Mouse (Mus musculus): ENCODE data around the gene Uvrag. TPM values are rescaled to one million over a fixed set of nuclear protein-coding genes. Genes with fewer than 3 reads are reported as not detected.

Uvrag gene
- polyA plus RNA-seq, 1 experiment from 2014 or later: 25.8 TPM

- Histone ChIP-seq H3K36me3 (ENCODE audit: control insufficient read depth, insufficient read depth, low read length) (no peaks in the 10 kb centered on the region), H3K4me2 (ENCODE audit: low read length) (no peak overlapping the region), H3K9ac (ENCODE audit: low read length) (no peak overlapping the region), H3K27ac (ENCODE audit: low read depth) (no peak overlapping the region), H3K9me3 (ENCODE audit: control insufficient read depth, low read length) (no peaks in the 10 kb centered on the region), H3K4me1 (replicated peaks; ENCODE audit: control insufficient read depth, insufficient read depth, low read length) (no peaks in the 10 kb centered on the region), H3K4me3 (ENCODE audit: low read depth, low read length) (no peak overlapping the region), H3K27me3 (replicated peaks; ENCODE audit: control insufficient read depth, insufficient read depth, low read length) (no peaks in the 10 kb centered on the region)
- no peak for ATAC-seq (replicated peaks; ENCODE audit: low FRiP score, low TSS enrichment, low read depth)
- 80% methylated on average over 7 of the region's 7 CpGs for WGBS
- DNase-seq (ENCODE audit: low spot score): no peak
These were observed 143.2 kb downstream of the Uvrag start for GRCm38 (mm10) chr7:98997760-98998159.

DNA sequence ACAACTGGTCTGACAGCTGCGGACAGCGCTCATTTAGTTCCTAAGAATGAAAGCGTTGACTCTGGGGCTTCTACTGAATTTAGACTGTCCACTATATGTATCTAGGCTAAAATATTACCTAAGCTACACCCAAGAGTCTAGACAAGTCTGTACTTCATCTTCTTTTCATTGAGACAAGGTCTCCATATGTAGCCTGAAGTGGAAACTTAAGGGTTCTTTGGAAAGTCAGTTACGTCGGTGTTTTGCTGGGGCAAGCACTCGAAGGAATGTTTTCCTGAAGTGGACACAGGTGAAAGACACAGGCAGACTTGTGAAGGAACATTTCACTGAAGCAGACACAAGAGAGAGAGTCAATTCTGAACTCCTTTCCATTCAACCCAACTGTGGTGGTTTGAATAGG lies 144.2 kb downstream of the Uvrag start:
- WGBS: 89% methylated on average over 6 of the region's 6 CpGs
- ATAC-seq (replicated peaks; ENCODE audit: low FRiP score, low TSS enrichment, low read depth) (no peak), DNase-seq (ENCODE audit: low spot score) (no peak)
- H3K4me2 ChIP-seq (ENCODE audit: low read length): no peak overlapping the region
- H3K27ac ChIP-seq (ENCODE audit: low read depth): no peak overlapping the region
- no peaks in the 10 kb centered on the region for H3K4me1 ChIP-seq (replicated peaks; ENCODE audit: control insufficient read depth, insufficient read depth, low read length)
- no peak overlapping the region for H3K4me3 ChIP-seq (ENCODE audit: low read depth, low read length)
- no peak overlapping the region for H3K9ac ChIP-seq (ENCODE audit: low read length)
- no peaks in the 10 kb centered on the region for H3K27me3 ChIP-seq (replicated peaks; ENCODE audit: control insufficient read depth, insufficient read depth, low read length)
- 0 out of 2 replicates have a peak, but pooled peaks cover 1% of the 10 kb centered on the region for H3K36me3 ChIP-seq (ENCODE audit: control insufficient read depth, insufficient read depth, low read length)
- no peaks in the 10 kb centered on the region for H3K9me3 ChIP-seq (ENCODE audit: control insufficient read depth, low read length)

- DNase-seq (ENCODE audit: low spot score): no peak
- Histone ChIP-seq H3K4me1 (replicated peaks; ENCODE audit: control insufficient read depth, insufficient read depth, low read length) (no peaks in the 10 kb centered on the region), H3K36me3 (ENCODE audit: control insufficient read depth, insufficient read depth, low read length) (0 out of 2 replicates have a peak, but pooled peaks cover 5% of the 10 kb centered on the region), H3K9me3 (ENCODE audit: control insufficient read depth, low read length) (no peaks in the 10 kb centered on the region), H3K4me2 (ENCODE audit: low read length) (no peak overlapping the region), H3K27ac (ENCODE audit: low read depth) (no peak overlapping the region), H3K27me3 (replicated peaks; ENCODE audit: control insufficient read depth, insufficient read depth, low read length) (no peaks in the 10 kb centered on the region), H3K4me3 (ENCODE audit: low read depth, low read length) (no peak overlapping the region), H3K9ac (ENCODE audit: low read length) (no peak overlapping the region)
- 74% methylated on average over 5 of the region's 5 CpGs for WGBS
- ATAC-seq (replicated peaks; ENCODE audit: low FRiP score, low TSS enrichment, low read depth): no peak
These were observed 145.7 kb downstream of the Uvrag start for GRCm38 (mm10) chr7:98995126-98995727.

DNA sequence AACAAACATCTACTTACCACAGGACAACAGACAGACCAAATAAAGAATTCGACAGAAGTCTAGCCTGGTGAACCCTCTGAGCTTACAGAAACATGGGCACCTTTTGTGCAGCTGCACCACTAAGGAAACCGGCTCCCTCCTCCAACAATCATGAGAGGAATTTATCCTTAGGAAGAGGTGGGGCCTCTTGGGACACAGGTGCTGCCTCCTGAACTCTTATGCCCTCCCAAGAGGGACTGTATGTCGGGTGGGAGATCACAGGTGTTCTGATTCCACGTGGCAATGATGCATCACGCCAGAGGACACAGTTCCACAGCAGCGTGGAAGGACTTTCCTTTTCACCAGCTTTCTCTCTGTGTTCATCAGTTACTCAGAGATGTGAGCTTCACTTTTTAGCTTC lies 146.8 kb downstream of the Uvrag start:
- H3K4me2 ChIP-seq (ENCODE audit: low read length): no peak overlapping the region
- H3K27ac ChIP-seq (ENCODE audit: low read depth): no peak overlapping the region
- H3K27me3 ChIP-seq (replicated peaks; ENCODE audit: control insufficient read depth, insufficient read depth, low read length): no peaks in the 10 kb centered on the region
- WGBS: 76% methylated on average over 6 of the region's 6 CpGs
- no peak overlapping the region for H3K9ac ChIP-seq (ENCODE audit: low read length)
- DNase-seq (ENCODE audit: low spot score): no peak
- no peak for ATAC-seq (replicated peaks; ENCODE audit: low FRiP score, low TSS enrichment, low read depth)
- no peaks in the 10 kb centered on the region for H3K4me1 ChIP-seq (replicated peaks; ENCODE audit: control insufficient read depth, insufficient read depth, low read length)
- no peak overlapping the region for H3K4me3 ChIP-seq (ENCODE audit: low read depth, low read length)
- no peaks in the 10 kb centered on the region for H3K9me3 ChIP-seq (ENCODE audit: control insufficient read depth, low read length)
- H3K36me3 ChIP-seq (ENCODE audit: control insufficient read depth, insufficient read depth, low read length): peaks cover 8% of the 10 kb centered on the region; the same call in 1 of the 2 replicates

- DNase-seq (ENCODE audit: low spot score) (no peak), ATAC-seq (replicated peaks; ENCODE audit: low FRiP score, low TSS enrichment, low read depth) (no peak)
- no peak overlapping the region for H3K4me3 ChIP-seq (ENCODE audit: low read depth, low read length)
- no peaks in the 10 kb centered on the region for H3K9me3 ChIP-seq (ENCODE audit: control insufficient read depth, low read length)
- 77% methylated on average over 4 of the region's 4 CpGs for WGBS
- H3K36me3 ChIP-seq (ENCODE audit: control insufficient read depth, insufficient read depth, low read length): peaks cover 13% of the 10 kb centered on the region; the same call in 1 of the 2 replicates
- no peak overlapping the region for H3K9ac ChIP-seq (ENCODE audit: low read length)
- no peaks in the 10 kb centered on the region for H3K4me1 ChIP-seq (replicated peaks; ENCODE audit: control insufficient read depth, insufficient read depth, low read length)
- no peak overlapping the region for H3K27ac ChIP-seq (ENCODE audit: low read depth)
- no peak overlapping the region for H3K4me2 ChIP-seq (ENCODE audit: low read length)
- no peaks in the 10 kb centered on the region for H3K27me3 ChIP-seq (replicated peaks; ENCODE audit: control insufficient read depth, insufficient read depth, low read length)
These were observed 147.5 kb downstream of the Uvrag start for GRCm38 (mm10) chr7:98993395-98993794.

GRCm38 (mm10) chr7:98991204-98991761 lies 149.7 kb downstream of the Uvrag start:
- no peaks in the 10 kb centered on the region for H3K9me3 ChIP-seq (ENCODE audit: control insufficient read depth, low read length)
- no peaks in the 10 kb centered on the region for H3K27me3 ChIP-seq (replicated peaks; ENCODE audit: control insufficient read depth, insufficient read depth, low read length)
- no peak overlapping the region for H3K27ac ChIP-seq (ENCODE audit: low read depth)
- 92% methylated on average over 2 of the region's 2 CpGs for WGBS
- DNase-seq (ENCODE audit: low spot score) (no peak), ATAC-seq (replicated peaks; ENCODE audit: low FRiP score, low TSS enrichment, low read depth) (no peak)
- H3K36me3 ChIP-seq (ENCODE audit: control insufficient read depth, insufficient read depth, low read length): peaks cover 22% of the 10 kb centered on the region; the same call in 1 of the 2 replicates
- no peaks in the 10 kb centered on the region for H3K4me1 ChIP-seq (replicated peaks; ENCODE audit: control insufficient read depth, insufficient read depth, low read length)
- no peak overlapping the region for H3K9ac ChIP-seq (ENCODE audit: low read length)
- H3K4me3 ChIP-seq (ENCODE audit: low read depth, low read length): no peak overlapping the region
- no peak overlapping the region for H3K4me2 ChIP-seq (ENCODE audit: low read length)

DNA sequence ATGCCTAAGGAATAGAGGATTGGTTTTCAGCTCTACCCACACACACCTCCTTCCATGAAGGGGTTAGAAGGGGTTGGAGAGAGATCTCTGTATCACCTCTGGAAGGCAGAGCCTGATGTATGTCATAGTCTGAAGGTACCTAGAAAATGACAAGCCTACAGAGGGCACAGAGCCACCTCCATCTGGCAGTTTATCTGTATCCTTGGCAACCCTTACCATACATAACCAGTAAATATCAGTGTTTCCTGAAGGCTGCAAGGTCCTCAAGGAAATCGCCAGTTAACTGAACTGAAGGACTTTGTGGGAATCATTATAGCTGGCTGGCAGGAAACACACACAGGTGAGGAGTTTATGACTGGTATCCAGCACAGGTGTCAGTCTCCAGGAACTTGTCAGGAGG lies 150.4 kb downstream of the Uvrag start:
- DNase-seq (ENCODE audit: low spot score): no peak
- no peak for ATAC-seq (replicated peaks; ENCODE audit: low FRiP score, low TSS enrichment, low read depth)
- WGBS: 66% methylated on average over 1 of the region's 1 CpGs

DNA sequence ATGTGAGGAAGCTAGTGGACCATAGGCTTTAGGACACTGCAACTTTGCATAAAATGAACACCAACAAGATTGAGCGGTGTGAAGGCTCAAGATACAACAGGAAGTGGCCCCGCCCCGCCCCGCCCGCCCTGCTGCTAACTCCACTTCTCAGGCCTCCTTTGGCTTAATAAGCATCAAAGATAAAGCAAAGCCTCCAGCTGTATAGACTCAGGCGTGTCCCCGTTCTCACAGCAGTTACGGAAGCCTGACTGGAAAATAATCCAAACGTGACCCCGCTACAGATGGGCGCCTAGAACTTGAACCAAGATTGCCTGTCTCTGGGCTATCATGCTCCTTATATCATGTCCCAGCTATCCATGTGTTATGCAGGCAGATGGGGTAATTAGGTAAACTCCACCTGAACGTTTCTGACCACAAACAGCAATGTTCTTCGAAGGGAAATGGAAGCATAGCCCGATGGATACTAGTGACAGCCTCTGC lies 153.9 kb downstream of the Uvrag start:
- no peak overlapping the region for H3K4me2 ChIP-seq (ENCODE audit: low read length)
- ATAC-seq (replicated peaks; ENCODE audit: low FRiP score, low TSS enrichment, low read depth) (no peak), DNase-seq (ENCODE audit: low spot score) (peak; percentile 43)
- H3K4me3 ChIP-seq (ENCODE audit: low read depth, low read length): no peak overlapping the region
- H3K27ac ChIP-seq (ENCODE audit: low read depth): no peak overlapping the region
- no peaks in the 10 kb centered on the region for H3K9me3 ChIP-seq (ENCODE audit: control insufficient read depth, low read length)
- H3K36me3 ChIP-seq (ENCODE audit: control insufficient read depth, insufficient read depth, low read length): peaks cover 22% of the 10 kb centered on the region; the same call in 1 of the 2 replicates
- H3K9ac ChIP-seq (ENCODE audit: low read length): no peak overlapping the region
- 93% methylated on average over 14 of the region's 14 CpGs for WGBS
- no peaks in the 10 kb centered on the region for H3K27me3 ChIP-seq (replicated peaks; ENCODE audit: control insufficient read depth, insufficient read depth, low read length)
- H3K4me1 ChIP-seq (replicated peaks; ENCODE audit: control insufficient read depth, insufficient read depth, low read length): no peaks in the 10 kb centered on the region

More for the DNA sequence above, 150.4 kb downstream of the Uvrag start:
- H3K4me1 ChIP-seq (replicated peaks; ENCODE audit: control insufficient read depth, insufficient read depth, low read length): no peaks in the 10 kb centered on the region
- H3K9me3 ChIP-seq (ENCODE audit: control insufficient read depth, low read length): no peaks in the 10 kb centered on the region
- H3K4me3 ChIP-seq (ENCODE audit: low read depth, low read length): no peak overlapping the region
- no peak overlapping the region for H3K27ac ChIP-seq (ENCODE audit: low read depth)
- no peak overlapping the region for H3K9ac ChIP-seq (ENCODE audit: low read length)
- H3K36me3 ChIP-seq (ENCODE audit: control insufficient read depth, insufficient read depth, low read length): peaks cover 22% of the 10 kb centered on the region; the same call in 1 of the 2 replicates
- H3K4me2 ChIP-seq (ENCODE audit: low read length): no peak overlapping the region
- H3K27me3 ChIP-seq (replicated peaks; ENCODE audit: control insufficient read depth, insufficient read depth, low read length): no peaks in the 10 kb centered on the region

GRCm38 (mm10) chr7:98985935-98986334 lies 155.0 kb downstream of the Uvrag start:
- DNase-seq (ENCODE audit: low spot score) (peak; percentile 46), ATAC-seq (replicated peaks; ENCODE audit: low FRiP score, low TSS enrichment, low read depth) (no peak)
- no peak overlapping the region for H3K27ac ChIP-seq (ENCODE audit: low read depth)
- WGBS: 59% methylated on average over 2 of the region's 2 CpGs
- H3K4me1 ChIP-seq (replicated peaks; ENCODE audit: control insufficient read depth, insufficient read depth, low read length): no peaks in the 10 kb centered on the region
- peaks cover 17% of the 10 kb centered on the region; the same call in 1 of the 2 replicates for H3K36me3 ChIP-seq (ENCODE audit: control insufficient read depth, insufficient read depth, low read length)
- H3K9me3 ChIP-seq (ENCODE audit: control insufficient read depth, low read length): no peaks in the 10 kb centered on the region
- no peak overlapping the region for H3K4me3 ChIP-seq (ENCODE audit: low read depth, low read length)
- no peaks in the 10 kb centered on the region for H3K27me3 ChIP-seq (replicated peaks; ENCODE audit: control insufficient read depth, insufficient read depth, low read length)
- no peak overlapping the region for H3K9ac ChIP-seq (ENCODE audit: low read length)
- H3K4me2 ChIP-seq (ENCODE audit: low read length): no peak overlapping the region

Data from intestine, embryonic 14.5 days (tissue).